Mouse (Mus musculus): ENCODE measurements around the gene Vmn1r177. TPM values are rescaled to one million over a fixed set of nuclear protein-coding genes. Genes with fewer than 3 reads are reported as not detected.
"Not testable (repeated sequence)": the region's sequence is repeated elsewhere in the genome, so short reads cannot be mapped to it uniquely, and the experiment has no call there.

The Vmn1r177 gene
- not detected in 2 replicates for polyA plus RNA-seq (2014; fragmentation: Nextera tagmentation; extraction: Ambion mirVana)

- not testable (repeated sequence) for H3K36me3 ChIP-seq (ENCODE audit: control insufficient read depth, insufficient read depth, low read length); H3K4me1 ChIP-seq (ENCODE audit: control insufficient read depth in 2 of 2, insufficient read depth in 2 of 2, low read length in 2 of 2); H3K9me3 ChIP-seq (ENCODE audit: control insufficient read depth, low read length); H3K4me2 ChIP-seq (ENCODE audit: low read length); H3K9ac ChIP-seq (ENCODE audit: low read length); H3K4me3 ChIP-seq (ENCODE audit: control insufficient read depth in 1 of 2, insufficient read depth in 1 of 2, low read depth in 1 of 2, low read length in 2 of 2); ATAC-seq (ENCODE audit: insufficient number of reproducible peaks, insufficient read depth, low FRiP score, low read depth); H3K27ac ChIP-seq (replicated peaks in 1 of 2; ENCODE audit: control insufficient read depth in 1 of 2, insufficient read depth in 1 of 2, low read depth in 2 of 2, low read length in 2 of 2); H3K27me3 ChIP-seq (ENCODE audit: control insufficient read depth, insufficient read depth, low read length)
- 10% methylated on average over 1 of the region's 1 CpGs for WGBS
Observed at GRCm38 (mm10) chr7:23866349-23866748, at the start of gene Vmn1r177. Vmn1r177 (minus strand) TSS chr7:23866449.

GRCm38 (mm10) chr7:23891709-23892108, 25.5 kb upstream of the Vmn1r177 start, which contains the start of gene Vmn1r178:
Vmn1r178 (plus strand) TSS chr7:23892009.
- H3K27ac ChIP-seq (replicated peaks in 1 of 2; ENCODE audit: control insufficient read depth in 1 of 2, insufficient read depth in 1 of 2, low read depth in 2 of 2, low read length in 2 of 2) = no peak within 1 kb of the TSS
- H3K9me3 ChIP-seq (ENCODE audit: control insufficient read depth, low read length) = peaks cover 27% of the 10 kb centered on the region
- no peak for ATAC-seq (ENCODE audit: insufficient number of reproducible peaks, insufficient read depth, low FRiP score, low read depth)
- H3K36me3 ChIP-seq (ENCODE audit: control insufficient read depth, insufficient read depth, low read length) = no peaks in the 10 kb centered on the region
- no peak within 1 kb of the TSS for H3K9ac ChIP-seq (ENCODE audit: low read length)
- no peak within 1 kb of the TSS for H3K4me2 ChIP-seq (ENCODE audit: low read length)
- no peak within 1 kb of the TSS for H3K4me3 ChIP-seq (ENCODE audit: control insufficient read depth in 1 of 2, insufficient read depth in 1 of 2, low read depth in 1 of 2, low read length in 2 of 2)
- no peaks in the 10 kb centered on the region for H3K27me3 ChIP-seq (ENCODE audit: control insufficient read depth, insufficient read depth, low read length)
- WGBS = 59% methylated on average over 1 of the region's 1 CpGs
- H3K4me1 ChIP-seq (ENCODE audit: control insufficient read depth in 2 of 2, insufficient read depth in 2 of 2, low read length in 2 of 2) = no peaks in the 10 kb centered on the region

GRCm38 (mm10) chr7:23876918-23877317, 10.7 kb upstream of the Vmn1r177 start:
- not testable (repeated sequence) for H3K9me3 ChIP-seq (ENCODE audit: control insufficient read depth, low read length); H3K9ac ChIP-seq (ENCODE audit: low read length); H3K27me3 ChIP-seq (ENCODE audit: control insufficient read depth, insufficient read depth, low read length); H3K27ac ChIP-seq (replicated peaks in 1 of 2; ENCODE audit: control insufficient read depth in 1 of 2, insufficient read depth in 1 of 2, low read depth in 2 of 2, low read length in 2 of 2); H3K36me3 ChIP-seq (ENCODE audit: control insufficient read depth, insufficient read depth, low read length); H3K4me3 ChIP-seq (ENCODE audit: control insufficient read depth in 1 of 2, insufficient read depth in 1 of 2, low read depth in 1 of 2, low read length in 2 of 2); ATAC-seq (ENCODE audit: insufficient number of reproducible peaks, insufficient read depth, low FRiP score, low read depth); H3K4me2 ChIP-seq (ENCODE audit: low read length); H3K4me1 ChIP-seq (ENCODE audit: control insufficient read depth in 2 of 2, insufficient read depth in 2 of 2, low read length in 2 of 2)
- 71% methylated on average over 2 of the region's 4 CpGs for WGBS

GRCm38 (mm10) chr7:23837272-23837671, 29.0 kb downstream of the Vmn1r177 start, which contains the start of gene Vmn1r176:
Vmn1r176 (minus strand) TSS chr7:23837372.
- not testable (repeated sequence) for H3K4me2 ChIP-seq (ENCODE audit: low read length); H3K36me3 ChIP-seq (ENCODE audit: control insufficient read depth, insufficient read depth, low read length)
- WGBS = no CpG with 5 or more reads among the region's 1 CpGs

More at GRCm38 (mm10) chr7:23837272-23837671, 29.0 kb downstream of the Vmn1r177 start, which contains the start of gene Vmn1r176:
- ATAC-seq (ENCODE audit: insufficient number of reproducible peaks, insufficient read depth, low FRiP score, low read depth); H3K4me3 ChIP-seq (ENCODE audit: control insufficient read depth in 1 of 2, insufficient read depth in 1 of 2, low read depth in 1 of 2, low read length in 2 of 2); H3K9me3 ChIP-seq (ENCODE audit: control insufficient read depth, low read length); H3K4me1 ChIP-seq (ENCODE audit: control insufficient read depth in 2 of 2, insufficient read depth in 2 of 2, low read length in 2 of 2); H3K27ac ChIP-seq (replicated peaks in 1 of 2; ENCODE audit: control insufficient read depth in 1 of 2, insufficient read depth in 1 of 2, low read depth in 2 of 2, low read length in 2 of 2); H3K9ac ChIP-seq (ENCODE audit: low read length); H3K27me3 ChIP-seq (ENCODE audit: control insufficient read depth, insufficient read depth, low read length): not testable (repeated sequence)

Other genes with a start within 250 kb of the Vmn1r177 start
- not detected in 2 replicates for gene Vmn1r171, start 235.7 kb downstream of the Vmn1r177 start, polyA plus RNA-seq (2014; fragmentation: Nextera tagmentation; extraction: Ambion mirVana)
- not detected in 2 replicates for gene Vmn1r172, start 208.1 kb downstream of the Vmn1r177 start, polyA plus RNA-seq (2014; fragmentation: Nextera tagmentation; extraction: Ambion mirVana)
- not detected in 2 replicates for gene Vmn1r173, start 165.7 kb downstream of the Vmn1r177 start, polyA plus RNA-seq (2014; fragmentation: Nextera tagmentation; extraction: Ambion mirVana)
- gene Vmn1r174, start 114.2 kb downstream of the Vmn1r177 start, polyA plus RNA-seq (2014; fragmentation: Nextera tagmentation; extraction: Ambion mirVana) = not detected in 2 replicates
- gene Vmn1r175, start 55.8 kb downstream of the Vmn1r177 start, polyA plus RNA-seq (2014; fragmentation: Nextera tagmentation; extraction: Ambion mirVana) = not detected in 2 replicates
- not detected in 2 replicates for gene Vmn1r176, start 29.1 kb downstream of the Vmn1r177 start, polyA plus RNA-seq (2014; fragmentation: Nextera tagmentation; extraction: Ambion mirVana)
- gene Vmn1r178, start 25.6 kb upstream of the Vmn1r177 start, polyA plus RNA-seq (2014; fragmentation: Nextera tagmentation; extraction: Ambion mirVana) = not detected in 2 replicates
- gene Vmn1r179, start 60.5 kb upstream of the Vmn1r177 start, polyA plus RNA-seq (2014; fragmentation: Nextera tagmentation; extraction: Ambion mirVana) = not detected in 2 replicates
- not detected in 2 replicates for gene Vmn1r180, start 84.2 kb upstream of the Vmn1r177 start, polyA plus RNA-seq (2014; fragmentation: Nextera tagmentation; extraction: Ambion mirVana)
- gene Vmn1r181, start 108.2 kb upstream of the Vmn1r177 start, polyA plus RNA-seq (2014; fragmentation: Nextera tagmentation; extraction: Ambion mirVana) = not detected in 2 replicates
- gene V1rd19, start 135.2 kb upstream of the Vmn1r177 start, polyA plus RNA-seq (2014; fragmentation: Nextera tagmentation; extraction: Ambion mirVana) = not detected in 2 replicates
- gene Vmn1r183, start 186.8 kb upstream of the Vmn1r177 start, polyA plus RNA-seq (2014; fragmentation: Nextera tagmentation; extraction: Ambion mirVana) = not detected in 2 replicates
- gene Zfp180, start 215.5 kb upstream of the Vmn1r177 start, polyA plus RNA-seq (2014; fragmentation: Nextera tagmentation; extraction: Ambion mirVana) = 13.5 and 14.8 TPM in 2 replicates
- gene Zfp112, start 245.9 kb upstream of the Vmn1r177 start, polyA plus RNA-seq (2014; fragmentation: Nextera tagmentation; extraction: Ambion mirVana) = 5.3 and 5.6 TPM in 2 replicates

Measured in heart, embryonic 14.5 days (tissue).